Mouse (Mus musculus) CH12.LX (cell line): ENCODE measurements around the gene Wnt5b. TPM values are rescaled to one million over a fixed set of nuclear protein-coding genes. Genes with fewer than 3 reads are reported as not detected.
A peak's percentile ranks its signal among the peaks of the same experiment; 100 is the strongest.

Source experiments
- DNase-seq: peaks from one replicate; pipeline ENCODE4 v3.0.0-alpha.2; 2013; ENCODE audit errors: extremely low read depth
- H3K27ac ChIP-seq: 2 replicates; pipeline ENCODE4 v1.5.1; 2012; ENCODE audit warnings: low read depth, mild to moderate bottlenecking, control low read depth, moderate library complexity; ENCODE audit not compliant: insufficient read depth
- H3K27me3 ChIP-seq: replicated peaks from 2 replicates; pipeline ENCODE3; 2012; ENCODE audit warnings: inconsistent platforms
- H3K36me3 ChIP-seq, 2 experiments: replicated peaks in 1 of 2; 2 replicates each; pipeline versions ENCODE3 to v1.6.1; 2012; ENCODE audit warnings: inconsistent platforms in 1 of 2, low read length in 1 of 2, mild to moderate bottlenecking in 1 of 2, mixed read lengths in 1 of 2, moderate library complexity in 1 of 2; ENCODE audit not compliant: control insufficient read depth in 1 of 2, insufficient read depth in 1 of 2
- H3K4me1 ChIP-seq, 2 experiments: 2 replicates each; pipeline ENCODE4 v1.6.1; 2012; ENCODE audit warnings: inconsistent platforms in 1 of 2, moderate library complexity in 1 of 2; ENCODE audit not compliant: insufficient read depth in 2 of 2, control insufficient read depth in 1 of 2
- H3K4me2 ChIP-seq: 2 replicates; pipeline ENCODE4 v1.6.1; 2012; ENCODE audit warnings: low read depth, mild to moderate bottlenecking, control low read depth; ENCODE audit not compliant: poor library complexity, insufficient read depth, severe bottlenecking
- H3K4me3 ChIP-seq, 3 experiments: fragments of 150-350 bp in 1 of 3; sonication (generic) in 1 of 3; replicated peaks in 1 of 3; 2 replicates each; pipeline versions ENCODE3 to v1.5.1; 2011 to 2012; ENCODE audit warnings: low read depth in 2 of 3, low read length in 2 of 3, mild to moderate bottlenecking in 2 of 3, moderate library complexity in 2 of 3, control low read depth in 1 of 3, improper control_type of control experiment in 1 of 3, inconsistent platforms in 1 of 3, mixed read lengths in 1 of 3; ENCODE audit not compliant: poor library complexity in 1 of 3
- H3K79me2 ChIP-seq: replicated peaks from 2 replicates; pipeline ENCODE4 v1.6.1; 2012; ENCODE audit warnings: mild to moderate bottlenecking, moderate library complexity; ENCODE audit not compliant: control insufficient read depth, poor library complexity, insufficient read depth, severe bottlenecking; ENCODE audit errors: extremely low read depth
- H3K9ac ChIP-seq: 2 replicates; pipeline ENCODE4 v1.6.1; 2012; ENCODE audit warnings: low read depth, mild to moderate bottlenecking, control low read depth, moderate library complexity; ENCODE audit not compliant: insufficient read depth
- H3K9me3 ChIP-seq: replicated peaks from 2 replicates; pipeline ENCODE3; 2012; ENCODE audit warnings: low read length, inconsistent platforms, mixed read lengths
- BHLHE40 ChIP-seq: IDR thresholded peaks from 2 replicates; pipeline ENCODE4 v1.6.1; 2011; ENCODE audit warnings: mild to moderate bottlenecking, low read depth, low read length, improper control_type of control experiment
- CHD2 ChIP-seq: IDR thresholded peaks from 2 replicates; pipeline ENCODE4 v1.6.1; 2011; ENCODE audit warnings: low read length, improper control_type of control experiment
- ELF1 ChIP-seq: IDR thresholded peaks from 2 replicates; pipeline ENCODE4 v1.6.1; 2014; ENCODE audit warnings: low read depth, mild to moderate bottlenecking, inconsistent platforms, low read length, improper control_type of control experiment
- EP300 ChIP-seq: IDR thresholded peaks from 2 replicates; pipeline ENCODE4 v1.6.1; 2011; ENCODE audit warnings: low read length, improper control_type of control experiment
- ETS1 ChIP-seq: conservative IDR thresholded peaks from 2 replicates; pipeline ENCODE4 v1.6.1; 2012; ENCODE audit warnings: low read depth, mild to moderate bottlenecking, inconsistent platforms, low read length, improper control_type of control experiment, moderate library complexity
- HCFC1 ChIP-seq: IDR thresholded peaks from 2 replicates; pipeline ENCODE4 v1.6.1; 2012; ENCODE audit warnings: low read depth, mild to moderate bottlenecking, inconsistent platforms, low read length, improper control_type of control experiment
- IRF4 ChIP-seq: IDR thresholded peaks from 2 replicates; pipeline ENCODE4 v1.6.1; 2014; ENCODE audit warnings: low read depth, mild to moderate bottlenecking, inconsistent platforms, low read length, improper control_type of control experiment
- JUND ChIP-seq: conservative IDR thresholded peaks from 2 replicates; pipeline ENCODE4 v1.6.1; 2011; ENCODE audit warnings: low read depth, low read length, improper control_type of control experiment
- MAFK ChIP-seq: IDR thresholded peaks from 2 replicates; pipeline ENCODE4 v1.6.1; 2011; ENCODE audit warnings: low read length, improper control_type of control experiment; ENCODE audit not compliant: insufficient replicate concordance
- MAX ChIP-seq: IDR thresholded peaks from 2 replicates; pipeline ENCODE4 v1.6.1; 2011; ENCODE audit warnings: low read length, improper control_type of control experiment
- MAZ ChIP-seq: IDR thresholded peaks from 2 replicates; pipeline ENCODE4 v1.6.1; 2012; ENCODE audit warnings: low read depth, mild to moderate bottlenecking, inconsistent platforms, low read length, improper control_type of control experiment, moderate library complexity
- MYC ChIP-seq: IDR thresholded peaks from 2 replicates; pipeline ENCODE4 v1.6.1; 2011; ENCODE audit warnings: low read depth, mild to moderate bottlenecking, improper control_type of control experiment, low read length
- POLR2AphosphoS2 ChIP-seq: IDR thresholded peaks from 2 replicates; pipeline ENCODE4 v1.6.1; 2011; ENCODE audit warnings: low read depth, low read length, improper control_type of control experiment
- RAD21 ChIP-seq: IDR thresholded peaks from 2 replicates; pipeline ENCODE4 v1.6.1; 2011; ENCODE audit warnings: low read depth, mild to moderate bottlenecking, low read length, improper control_type of control experiment, moderate library complexity
- RCOR1 ChIP-seq: conservative IDR thresholded peaks from 2 replicates; pipeline ENCODE4 v1.6.1; 2012; ENCODE audit warnings: low read depth, mild to moderate bottlenecking, inconsistent platforms, low read length, improper control_type of control experiment
- TBP ChIP-seq: conservative IDR thresholded peaks from 2 replicates; pipeline ENCODE4 v1.6.1; 2011; ENCODE audit warnings: low read depth, low read length, improper control_type of control experiment
- TCF12 ChIP-seq: IDR thresholded peaks from 2 replicates; pipeline ENCODE4 v1.6.1; 2014; ENCODE audit warnings: low read depth, mild to moderate bottlenecking, inconsistent platforms, low read length, improper control_type of control experiment
- UBTF ChIP-seq: IDR thresholded peaks from 2 replicates; pipeline ENCODE4 v1.6.1; 2012; ENCODE audit warnings: low read depth, mild to moderate bottlenecking, inconsistent platforms, low read length, improper control_type of control experiment, moderate library complexity
- USF1 ChIP-seq: IDR thresholded peaks from 2 replicates; pipeline ENCODE4 v1.6.1; 2014; ENCODE audit warnings: low read depth, mild to moderate bottlenecking, inconsistent platforms, low read length, improper control_type of control experiment
- ZC3H11A ChIP-seq: IDR thresholded peaks from 2 replicates; pipeline ENCODE4 v1.6.1; 2012; ENCODE audit warnings: low read depth, mild to moderate bottlenecking, inconsistent platforms, low read length, improper control_type of control experiment
- ZMIZ1 ChIP-seq: IDR thresholded peaks from 2 replicates; pipeline ENCODE4 v1.6.1; 2012; ENCODE audit warnings: low read depth, mild to moderate bottlenecking, inconsistent platforms, low read length, improper control_type of control experiment
- dilution Hi-C: fragments of 300-500 bp; cut with MboI; formaldehyde crosslinking; loops from 2 replicates; pipeline ENCODE4 v1.14.3; 2020; ENCODE audit warnings: low sequenced_read_pairs; ENCODE audit not compliant: extremely low pct_unique_long_range_greater_than_20kb, extremely low pct_ligation_motif_present
- in situ Hi-C: fragments of 300-500 bp; cut with MboI; formaldehyde crosslinking; loops from 3 replicates; pipeline ENCODE4 v1.14.3; 2019; ENCODE audit warnings: low sequenced_read_pairs, low pct_ligation_motif_present, low pct_unique_long_range_greater_than_20kb, mixed read lengths
- polyA plus RNA-seq: library from polyadenylated mRNA; unstranded; fragments of >175 nt; gene quantifications from 2 replicates; pipeline ENCODE4 v1.2.1, GENCODE M21; 2012; ENCODE audit warnings: low read depth; ENCODE audit not compliant: insufficient read length
- total RNA-seq, 2 experiments: library from RNA; depleted of rRNA; stranded (reverse); fragments of 300-350 nt in 1 of 2; fragments of >200 nt in 1 of 2; gene quantifications; 2 replicates each; pipeline ENCODE4 v1.2.3; 2012 to 2014

Gene Wnt5b
- total and polyA plus RNA-seq, 3 experiments, result 1.2 to 2.0 (median 1.5) TPM

DNA sequence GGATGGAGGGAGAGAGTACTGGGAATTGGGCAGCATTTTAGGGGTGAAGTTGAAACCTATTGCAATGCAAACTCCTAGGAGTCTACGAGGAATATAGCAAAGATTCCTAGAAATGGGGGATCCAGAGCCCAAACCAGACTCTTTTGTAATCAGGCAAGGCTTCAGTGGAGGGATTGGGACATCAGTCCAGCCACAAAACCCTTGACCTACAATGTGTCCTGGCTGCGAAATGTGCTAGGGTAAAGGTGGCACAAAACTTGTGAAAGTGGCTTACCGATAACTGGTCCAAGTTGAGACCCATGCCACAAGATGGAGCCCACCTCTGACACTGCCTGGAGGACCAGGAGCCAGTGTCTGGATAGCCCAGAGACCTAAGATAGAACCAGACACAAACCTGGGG, 144.8 kb downstream of the Wnt5b start:
- Histone ChIP-seq H3K9me3 (peaks cover 4% of the 10 kb centered on the region), H3K27me3 (no peaks in the 10 kb centered on the region), H3K4me3 (no peak overlapping the region), H3K4me1 (peaks cover 6 to 43% of the 10 kb centered on the region in 2 experiments), H3K9ac (no peak overlapping the region), H3K27ac (no peak overlapping the region), H3K36me3 (no peaks in the 10 kb centered on the region), H3K79me2 (no peaks in the 10 kb centered on the region), H3K4me2 (no peak overlapping the region)
- no peak for DNase-seq
- no peak for TF ChIP-seq ZC3H11A
- TF ChIP-seq MYC, result no peak
- no peak for TF ChIP-seq RAD21
- TF ChIP-seq JUND, result no peak
- no peak for TF ChIP-seq TBP
- TF ChIP-seq HCFC1, result no peak
- TF ChIP-seq MAFK, result no peak
- TF ChIP-seq USF1, result no peak
- TF ChIP-seq ELF1, result no peak
- TF ChIP-seq ZMIZ1, result no peak
- TF ChIP-seq MAZ, result no peak
- TF ChIP-seq CHD2, result no peak
- no peak for TF ChIP-seq TCF12
- no peak for TF ChIP-seq BHLHE40
- no peak for TF ChIP-seq IRF4
- no peak for TF ChIP-seq MAX
- no peak for TF ChIP-seq RCOR1
- TF ChIP-seq EP300, result no peak
- in situ Hi-C loops, result loop anchor here (10.0 kb wide), 1 partner anchor 45 kb away; no protein-coding TSS in a partner anchor
- dilution Hi-C loops, result no loop called here

DNA sequence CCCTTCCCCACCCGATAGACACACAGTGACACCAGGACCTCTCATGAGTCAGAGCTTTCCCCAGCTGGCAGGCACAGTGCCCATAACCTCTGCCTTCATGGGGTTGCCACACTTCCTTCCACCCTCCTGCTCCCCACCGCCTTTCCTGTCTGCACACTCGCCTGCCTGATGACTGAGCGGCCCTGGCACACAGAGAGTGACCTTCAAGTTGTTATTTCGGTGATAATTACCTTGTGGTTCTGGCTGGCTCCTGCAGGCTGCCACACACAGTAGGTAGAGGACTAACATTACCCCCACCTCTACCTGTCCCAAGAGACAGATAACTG, 147.9 kb downstream of the Wnt5b start:
- Histone ChIP-seq H3K9ac (no peak overlapping the region), H3K36me3 (no peaks in the 10 kb centered on the region), H3K4me1 (peaks cover 6 to 26% of the 10 kb centered on the region in 2 experiments), H3K4me2 (peak overlapping the region; percentile 90; the same call in 1 of the 2 replicates), H3K27ac (peak overlapping the region; percentile 51), H3K79me2 (no peaks in the 10 kb centered on the region), H3K4me3 (no peak overlapping the region), H3K27me3 (no peaks in the 10 kb centered on the region), H3K9me3 (peaks cover 4% of the 10 kb centered on the region)
- dilution Hi-C loops (no loop called here), in situ Hi-C loops (loop anchor here (10.0 kb wide), 1 partner anchor 49 kb away; no protein-coding TSS in a partner anchor)
- TF ChIP-seq ZC3H11A (no peak), MAZ (0 out of 2 replicates have a peak, but pooled peaks have one; percentile 2), POLR2AphosphoS2 (no peak), UBTF (no peak), ETS1 (peak; percentile 30; the same call in 1 of the 2 replicates), BHLHE40 (peak; percentile 57)
- peak; percentile 62 for DNase-seq
